Mouse (Mus musculus) left cerebral cortex, postnatal 10 days (tissue): ENCODE data around the gene Scd2. TPM values are rescaled to one million over a fixed set of nuclear protein-coding genes. Genes with fewer than 3 reads are reported as not detected.
"Not testable (repeated sequence)": the region's sequence is repeated elsewhere in the genome, so short reads cannot be mapped to it uniquely, and the experiment has no call there.

Source experiments
- DNase-seq, 2 experiments: peaks; one replicate each; pipeline ENCODE4 v3.0.0; 2021 to 2022; ENCODE audit warnings: low spot score in 2 of 2, mixed read lengths in 1 of 2; ENCODE audit errors: extremely low spot score in 1 of 2
- intact Hi-C: fragments of 180-260 bp; cut with DNase I; formaldehyde crosslinking; loops from one replicate; pipeline ENCODE4 v1.15.1; 2025
- microRNA-seq: library from miRNA; unstranded; fragments of <30 nt; microRNA quantifications from one replicate; pipeline ENCODE4 v1.2.0, GENCODE M21; 2022
- total RNA-seq, 2 experiments: library from RNA; stranded (reverse); gene quantifications; 2 replicates each; pipeline ENCODE4 v1.2.3; 2021

Scd2 gene
- total RNA-seq, 2 experiments from 2014 or later = 603 to 619 TPM

- intact Hi-C loops = not testable (repeated sequence)
Measured at GRCm38 (mm10) chr19:44331128-44331527, 37.7 kb downstream of the Scd2 start.

GRCm38 (mm10) chr19:44331911-44332310, 38.4 kb downstream of the Scd2 start:
- DNase-seq = no peak
- intact Hi-C loops = no loop called here

More at GRCm38 (mm10) chr19:44331128-44331527, 37.7 kb downstream of the Scd2 start:
- not testable (repeated sequence) for DNase-seq

- intact Hi-C loops = no loop called here
- DNase-seq = no peak
Measured at GRCm38 (mm10) chr19:44332326-44332725, 38.9 kb downstream of the Scd2 start.

- intact Hi-C loops = no loop called here
- peak in 1 of 2 experiments; percentile 60 for DNase-seq
Measured at GRCm38 (mm10) chr19:44332833-44333623, 39.6 kb downstream of the Scd2 start, which contains the start of gene Scd4. Gene Scd4 (plus strand): TSS chr19:44333092.

GRCm38 (mm10) chr19:44333991-44334390, 40.5 kb downstream of the Scd2 start:
- no peak for DNase-seq
- intact Hi-C loops = no loop called here

- no peak for DNase-seq
- intact Hi-C loops = no loop called here
Measured at GRCm38 (mm10) chr19:44335876-44336662, 42.6 kb downstream of the Scd2 start.

- intact Hi-C loops = no loop called here
- DNase-seq = no peak
Measured at GRCm38 (mm10) chr19:44349689-44350088, 56.2 kb downstream of the Scd2 start.

GRCm38 (mm10) chr19:44351756-44352155, 58.3 kb downstream of the Scd2 start:
- no peak for DNase-seq
- intact Hi-C loops = no loop called here

Small RNAs within 50 kb of the gene (microRNA-seq; reads per million reads assigned to microRNA genes)
- gene Mir5114 = not detected

Other genes starting within 250 kb of the Scd2 start
- gene Erlin1, start 223.9 kb upstream of the Scd2 start, total RNA-seq = 10 to 100 TPM; 22.8 to 26.4 TPM
- gene Chuk, start 186.2 kb upstream of the Scd2 start, total RNA-seq = 10 to 100 TPM; 46.7 to 49.6 TPM
- gene Cwf19l1, start 157.8 kb upstream of the Scd2 start, total RNA-seq = 10 to 100 TPM; 17.6 to 18.2 TPM
- gene Bloc1s2, start 147.2 kb upstream of the Scd2 start, total RNA-seq = 10 to 100 TPM; 81.9 to 85.7 TPM
- gene Pkd2l1, start 101.2 kb upstream of the Scd2 start, total RNA-seq = not detected
- 1 to 10 TPM; 1.3 to 1.5 TPM for gene Scd3, start 90.4 kb upstream of the Scd2 start, total RNA-seq
- gene Scd4, start 39.4 kb downstream of the Scd2 start, total RNA-seq = 1 to 10 TPM; 1.5 to 2.4 TPM
- 100 to 1,000 TPM; 126 to 130 TPM for gene Scd1, start 114.2 kb downstream of the Scd2 start, total RNA-seq
- gene Wnt8b, start 199.8 kb downstream of the Scd2 start, total RNA-seq = not detected